Mouse (Mus musculus) kidney, postnatal 10 days (tissue): ENCODE measurements at regions not wholly inside any gene's neighbourhood (a gene's known extent, or its start where the extent isn't known, plus 50 kb on each side); places are given as distances from the start of the nearest gene placed in this dataset.

Experiments
- DNase-seq: peaks from one replicate; pipeline ENCODE4 v3.0.0; 2021; ENCODE audit warnings: mixed read lengths

- no peak for DNase-seq
Measured at GRCm38 (mm10) chr10:98789763-98790162, 124.4 kb upstream of the Atp2b1 start.

- no peak for DNase-seq
Measured at GRCm38 (mm10) chr10:98790456-98790855, 123.8 kb upstream of the Atp2b1 start.

DNA sequence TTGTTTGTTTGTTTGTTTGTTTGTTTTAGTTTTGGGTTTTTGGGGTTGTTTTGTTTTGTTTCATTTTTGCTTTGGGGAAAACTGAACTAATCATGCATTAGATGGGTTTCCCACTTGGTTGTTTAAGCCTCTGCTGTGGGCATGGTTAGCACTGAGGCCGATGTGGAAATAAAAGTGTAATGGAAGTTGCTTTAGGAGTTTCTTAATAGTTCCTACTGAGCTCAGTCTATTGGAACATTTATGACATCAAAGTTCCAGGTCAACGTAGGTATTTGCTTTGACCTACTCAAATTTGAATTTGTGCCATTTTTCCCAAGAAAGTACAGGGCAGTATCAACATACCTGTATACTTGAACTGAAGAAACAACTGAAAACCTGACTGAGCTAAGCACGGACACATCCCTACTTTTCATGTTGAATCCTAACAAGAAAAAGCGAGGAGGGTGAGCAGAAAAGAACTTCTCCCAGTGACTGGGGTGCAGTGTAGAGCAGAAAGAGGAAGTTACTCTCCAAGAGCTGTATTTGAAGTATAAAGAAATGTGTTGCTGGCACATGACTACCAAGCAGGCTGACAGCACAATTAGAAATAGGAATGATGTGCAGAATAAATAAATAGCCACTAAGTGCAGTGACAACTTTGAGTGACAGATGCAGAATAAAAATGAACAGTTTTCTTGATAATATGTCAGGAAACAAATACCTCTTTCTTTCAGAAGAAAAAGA lies 122.0 kb upstream of the Atp2b1 start:
- no peak for DNase-seq

GRCm38 (mm10) chr10:98793926-98794536 lies 120.2 kb upstream of the Atp2b1 start:
- DNase-seq: no peak

DNA sequence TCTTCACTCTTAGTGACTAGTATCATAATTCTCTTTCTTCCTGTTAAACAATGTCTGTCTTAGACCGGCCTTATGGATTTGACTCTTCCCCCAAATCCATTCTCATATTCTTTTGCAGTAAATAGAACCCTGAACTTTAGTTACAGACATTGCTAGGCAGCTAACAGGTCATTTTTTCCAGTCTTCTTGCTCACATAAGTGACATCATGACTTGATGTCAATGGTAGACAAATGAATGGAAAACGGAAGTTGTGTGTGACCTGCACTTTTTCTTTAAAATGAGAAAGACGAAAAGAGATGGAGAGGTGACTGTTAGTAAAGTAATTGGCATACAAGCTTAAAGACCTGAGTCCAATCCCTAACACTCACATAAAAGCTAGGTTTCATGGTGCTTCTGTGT lies 118.2 kb upstream of the Atp2b1 start:
- DNase-seq: no peak

DNA sequence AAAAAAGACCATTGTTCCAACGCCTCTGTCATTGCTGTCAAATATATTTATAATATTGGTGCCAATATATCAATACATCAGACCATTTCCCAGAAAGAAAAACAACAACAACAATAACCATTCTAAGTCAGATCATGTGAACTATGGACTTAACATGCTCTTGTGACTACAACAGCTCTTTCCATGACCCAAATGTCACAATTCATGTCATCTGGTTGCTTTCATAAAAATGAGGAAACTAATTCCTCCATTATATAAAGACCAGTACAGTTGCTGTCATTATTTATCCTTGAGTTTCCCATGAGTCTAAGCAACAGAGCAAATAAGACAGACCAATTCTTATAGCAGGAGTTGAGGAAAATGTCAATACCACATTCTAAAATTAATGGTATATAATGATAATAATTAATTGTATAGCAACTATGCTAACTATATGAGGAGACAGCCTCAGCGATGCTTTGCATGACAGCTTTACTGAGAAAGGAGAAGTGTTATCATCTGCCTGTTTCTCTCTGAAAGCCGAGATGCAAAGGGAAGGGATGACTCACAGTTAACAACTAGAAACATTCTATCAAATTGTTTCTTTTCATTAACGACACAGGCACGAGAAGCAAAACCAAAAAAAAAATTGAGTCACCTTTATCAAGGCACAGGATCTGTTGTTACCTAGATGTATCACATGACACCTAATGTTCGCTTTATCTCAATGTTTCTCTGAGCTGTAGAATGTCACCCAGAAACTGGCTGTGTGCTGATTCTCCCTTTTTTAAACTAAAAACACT lies 115.4 kb upstream of the Atp2b1 start:
- no peak for DNase-seq

DNA sequence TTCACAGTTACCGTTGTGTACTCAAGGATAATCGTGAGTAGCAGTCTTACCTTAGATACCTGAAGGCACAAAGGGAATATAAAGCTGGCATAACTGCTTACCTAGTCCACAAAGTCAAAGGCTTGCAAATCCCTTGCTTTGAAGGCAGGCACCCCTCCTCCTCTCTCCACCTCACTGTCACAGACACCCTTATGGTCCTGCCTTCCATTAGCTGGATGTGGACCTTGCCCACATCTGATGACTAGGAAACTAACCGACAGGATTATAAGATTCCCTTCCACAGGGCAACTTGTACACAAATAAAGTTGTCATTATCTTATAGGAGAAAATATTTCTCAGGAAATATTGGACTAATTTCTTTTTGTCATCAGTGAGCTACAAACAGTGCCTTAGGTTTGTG lies 114.4 kb upstream of the Atp2b1 start:
- DNase-seq: no peak

DNA sequence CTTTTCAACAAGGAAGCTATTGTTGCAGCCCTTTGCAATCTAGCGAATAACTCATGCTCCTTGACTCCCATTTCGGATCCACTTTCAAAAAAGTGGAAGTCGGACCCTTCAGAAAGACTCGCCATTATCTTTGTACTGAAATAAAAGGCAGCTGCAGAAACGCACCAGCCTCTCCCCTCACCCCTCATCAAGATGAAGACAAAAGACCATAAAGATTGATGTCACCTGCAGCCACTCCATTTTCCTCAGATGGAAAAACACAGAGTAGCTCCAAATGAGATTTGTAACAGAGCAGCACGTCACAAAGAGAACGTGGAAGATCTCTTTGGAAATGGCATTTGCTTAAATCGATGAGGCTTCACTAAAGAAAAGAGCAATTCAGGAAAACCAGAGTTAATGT lies 113.3 kb upstream of the Atp2b1 start:
- DNase-seq: no peak

DNA sequence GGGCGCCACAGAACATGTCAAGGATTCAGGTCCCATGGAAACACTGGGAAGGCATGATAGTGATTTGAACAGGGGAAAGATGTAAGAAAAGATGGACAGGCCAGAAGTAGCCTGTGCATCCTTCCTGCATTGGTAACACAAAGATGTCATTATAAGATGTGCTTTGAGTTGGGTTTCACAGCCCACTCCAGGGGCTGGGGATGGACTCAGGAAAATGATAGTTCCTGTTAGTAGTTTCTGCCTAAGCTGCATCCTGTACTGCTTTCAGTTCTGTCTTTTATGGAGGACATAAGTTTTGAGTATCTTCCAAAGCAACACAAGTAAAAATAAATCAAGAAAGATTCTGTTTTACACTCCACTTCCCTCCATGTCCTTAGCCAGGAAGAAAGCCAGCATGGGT lies 109.2 kb upstream of the Atp2b1 start:
- DNase-seq: no peak

DNA sequence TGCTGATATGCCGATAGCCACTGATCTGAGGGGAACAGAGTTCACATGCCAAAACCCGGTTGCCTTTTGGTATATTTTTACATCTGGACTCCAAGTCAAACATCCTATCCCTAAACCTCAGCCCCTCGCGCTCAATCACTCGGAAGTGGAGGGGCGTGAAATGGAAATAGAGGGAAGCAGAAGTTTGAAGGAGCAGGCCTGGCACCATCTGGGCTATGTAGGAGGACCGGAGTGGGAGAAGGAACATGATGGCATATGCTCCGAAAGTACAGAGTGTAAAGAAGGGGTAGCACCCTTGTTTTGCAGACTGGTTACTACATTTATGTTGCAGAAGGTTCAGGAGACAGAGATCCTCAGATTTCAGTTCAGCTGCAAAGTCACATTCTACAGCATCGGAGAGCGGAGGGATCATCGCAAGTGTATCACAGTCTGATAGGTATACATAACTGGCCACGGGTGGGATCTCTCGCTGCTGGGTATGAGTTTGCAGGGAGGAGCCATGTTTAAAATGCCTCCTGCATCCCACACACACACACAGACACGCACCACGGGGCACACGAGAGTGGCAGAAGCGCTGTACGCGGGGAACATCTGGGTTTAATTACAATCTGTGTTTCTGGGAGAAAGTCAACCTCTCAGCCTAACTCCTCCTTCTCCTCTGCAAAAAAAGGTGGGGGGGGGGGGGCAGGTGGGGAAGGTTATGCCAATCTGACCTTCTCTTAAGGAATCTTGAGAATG lies 107.2 kb upstream of the Atp2b1 start:
- DNase-seq: no peak

GRCm38 (mm10) chr10:98808644-98809043 lies 105.6 kb upstream of the Atp2b1 start:
- DNase-seq: no peak

- no peak for DNase-seq
Measured at GRCm38 (mm10) chr10:98829051-98829450, 85.2 kb upstream of the Atp2b1 start.

- peak; percentile 43 for DNase-seq
Measured at GRCm38 (mm10) chr10:98831488-98831887, 82.7 kb upstream of the Atp2b1 start.

GRCm38 (mm10) chr10:98837289-98838181 lies 76.7 kb upstream of the Atp2b1 start:
- no peak for DNase-seq

- DNase-seq: no peak
Measured at GRCm38 (mm10) chr10:98838926-98839679, 75.1 kb upstream of the Atp2b1 start.

- no peak for DNase-seq
Measured at GRCm38 (mm10) chr10:98839963-98840362, 74.2 kb upstream of the Atp2b1 start.

DNA sequence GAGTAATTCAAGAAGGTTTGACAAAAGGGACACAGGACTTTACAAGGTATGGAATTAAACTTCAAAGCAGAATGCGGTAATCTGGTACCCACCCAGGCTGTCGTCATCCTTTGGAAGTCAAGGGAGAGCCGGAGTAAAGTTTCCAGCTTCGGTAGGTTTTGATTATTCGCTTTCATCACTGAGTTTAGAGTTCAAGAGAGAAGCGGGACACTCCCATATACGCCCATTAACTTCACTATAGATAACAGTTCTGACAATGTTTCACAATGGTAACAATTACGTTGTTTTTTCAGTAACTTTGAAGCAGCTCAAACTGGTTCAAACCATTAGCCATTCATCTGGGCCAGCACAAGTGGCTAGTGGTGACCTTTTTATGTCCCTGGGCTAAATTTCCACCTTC lies 73.8 kb upstream of the Atp2b1 start:
- DNase-seq: no peak

GRCm38 (mm10) chr10:98840957-98841831 lies 73.0 kb upstream of the Atp2b1 start:
- no peak for DNase-seq

DNA sequence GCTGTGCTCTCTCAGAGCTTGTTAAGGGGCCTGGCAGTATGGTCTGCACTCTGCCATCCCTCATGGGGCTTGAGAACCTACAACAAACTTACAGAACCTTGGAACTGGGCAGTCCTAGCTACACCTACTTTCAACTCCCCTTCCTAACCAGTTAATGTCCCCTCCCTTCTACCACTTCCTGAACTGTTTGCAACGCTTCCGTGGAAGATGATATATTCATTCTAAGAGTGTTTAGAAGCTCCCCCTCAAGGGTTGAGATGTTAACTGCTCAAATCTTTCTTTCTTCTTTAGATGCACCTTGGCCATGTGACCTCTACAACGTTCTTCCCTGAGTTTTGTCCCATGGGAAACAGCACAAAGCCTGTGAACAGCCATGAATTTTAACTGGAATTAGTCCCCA lies 72.3 kb upstream of the Atp2b1 start:
- no peak for DNase-seq

DNA sequence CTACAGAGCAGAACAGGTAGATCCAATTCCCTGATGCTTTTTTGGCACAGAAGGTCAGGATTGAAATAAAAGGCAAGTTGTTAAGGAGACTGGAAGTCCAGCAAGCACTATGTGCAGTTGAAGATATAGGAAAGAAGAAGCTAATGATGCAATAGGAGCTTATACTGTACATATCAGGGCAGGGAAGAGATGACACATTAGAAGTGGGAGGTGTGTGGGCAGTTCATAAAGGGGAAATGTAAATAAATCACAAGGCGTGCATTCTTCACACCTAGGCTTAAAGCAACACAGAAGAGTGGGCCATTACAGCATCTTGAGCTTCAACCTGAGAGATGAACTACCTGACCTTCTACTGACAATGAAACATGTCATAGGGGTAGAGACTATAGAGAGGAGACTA lies 71.5 kb upstream of the Atp2b1 start:
- DNase-seq: no peak
